Mouse (Mus musculus): ENCODE data around the gene Asns.
"Not testable (repeated sequence)": the region's sequence is repeated elsewhere in the genome, so short reads cannot be mapped to it uniquely, and the experiment has no call there.

The Asns gene

DNA sequence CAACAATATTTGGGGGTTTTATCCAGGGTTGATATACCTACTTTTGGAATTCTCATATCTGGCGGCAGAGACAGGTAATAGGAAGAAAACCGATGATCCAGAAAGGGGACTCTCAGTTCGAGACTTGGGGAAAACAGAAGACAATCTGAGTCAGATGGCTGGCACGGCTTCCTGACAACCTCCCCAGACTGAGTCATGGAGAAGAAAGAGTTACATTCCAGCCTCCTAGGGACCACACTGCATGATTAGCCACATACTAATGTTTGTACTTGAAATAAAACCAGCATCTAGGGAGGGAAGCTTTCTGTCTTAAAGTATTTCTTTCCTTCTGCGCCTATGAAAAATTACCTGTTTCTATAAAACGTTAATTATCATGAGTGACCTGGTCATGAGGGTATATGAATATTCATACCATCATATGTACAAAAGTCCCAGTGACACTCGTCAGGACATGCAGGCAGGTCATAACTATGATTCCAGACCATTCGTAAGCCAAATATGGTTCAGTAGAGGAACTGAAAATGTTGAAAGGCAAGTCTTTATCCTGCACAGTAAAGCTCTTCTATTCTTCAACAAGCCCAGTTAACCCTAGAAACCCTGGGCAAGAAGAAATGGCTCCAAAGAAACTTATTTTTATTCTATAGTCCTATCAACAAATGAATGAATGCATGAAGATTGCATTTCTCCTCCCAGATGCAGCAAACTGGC is 16.7 kb downstream of the Asns start:
- DNase-seq (ENCODE audit: low spot score): no peak

DNA sequence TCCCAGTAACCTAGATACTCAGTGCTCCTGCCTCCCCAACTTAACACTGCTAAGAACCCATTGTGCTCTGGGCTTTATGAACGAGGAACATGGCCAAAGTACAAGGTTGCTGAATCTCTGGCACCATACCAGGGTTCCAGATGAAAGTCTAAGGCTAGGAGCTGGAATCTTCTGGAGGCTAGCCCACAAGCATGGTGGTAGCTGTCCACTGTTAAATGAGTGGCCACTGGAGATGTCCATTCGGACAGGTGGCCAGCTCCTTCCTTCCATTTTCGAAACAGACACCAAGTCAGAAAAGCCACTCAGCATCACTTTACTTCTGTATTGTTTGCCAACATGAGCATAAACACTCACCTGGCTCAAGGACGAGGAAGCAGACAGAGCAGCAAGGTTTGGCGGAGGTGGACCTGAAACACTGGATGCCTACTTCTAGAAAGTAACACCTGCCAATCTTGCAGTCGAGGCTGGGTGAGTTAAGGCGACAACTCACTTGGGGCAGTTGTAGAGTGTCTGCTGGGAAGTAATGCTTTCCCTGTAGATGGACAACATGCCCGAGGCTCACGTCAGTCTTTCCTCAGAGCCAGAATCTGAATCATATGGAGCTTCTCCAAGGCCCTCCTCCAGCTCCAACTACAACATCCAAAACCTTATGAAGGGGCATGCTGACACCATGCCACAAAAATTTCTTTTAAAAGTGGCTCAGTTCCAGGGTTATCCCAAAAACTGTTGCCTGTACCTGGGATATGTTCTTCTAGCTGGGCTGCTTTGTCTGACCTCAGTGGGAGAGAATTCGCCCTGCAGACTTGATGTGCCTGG is 20.4 kb downstream of the Asns start:
- DNase-seq (ENCODE audit: low spot score): no peak

DNA sequence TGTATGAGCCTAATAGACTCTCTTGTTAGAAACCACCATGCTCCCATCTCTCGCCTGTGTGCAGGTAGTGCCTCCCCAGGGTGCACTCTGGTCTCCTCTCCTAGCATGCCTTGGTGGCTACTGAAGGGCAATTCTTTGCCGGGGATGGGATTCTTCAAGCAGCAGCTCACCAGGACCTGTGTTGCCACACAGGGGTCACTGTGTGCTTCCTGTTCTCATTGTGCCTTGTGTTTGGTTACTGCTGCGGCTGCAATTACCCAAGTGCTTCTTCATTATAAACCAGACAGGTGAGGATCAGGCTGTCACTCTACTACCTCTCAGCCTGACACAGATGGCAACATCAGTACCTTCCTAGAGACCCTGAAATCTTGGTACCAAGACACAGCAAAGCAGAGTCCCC is 21.6 kb downstream of the Asns start:
- no peak for DNase-seq (ENCODE audit: low spot score)

DNA sequence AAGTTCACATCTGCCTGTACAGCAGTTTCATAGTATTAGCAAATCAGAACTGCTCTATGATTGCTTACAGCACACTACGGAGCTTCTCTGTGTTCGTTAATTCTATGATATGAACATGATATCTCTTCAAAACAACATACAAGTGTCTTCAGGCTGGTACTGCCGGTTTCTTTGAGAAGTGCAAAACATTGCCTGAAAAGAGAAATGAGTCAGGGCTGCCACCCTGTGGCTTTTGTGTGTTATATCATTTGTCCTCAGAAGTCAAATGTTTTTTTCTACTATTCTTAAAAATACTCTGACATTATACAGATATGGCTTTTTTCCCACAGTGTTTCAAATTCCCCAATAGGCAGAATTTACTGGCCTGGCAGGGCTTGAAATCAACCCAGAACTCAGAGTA is 22.5 kb downstream of the Asns start:
- DNase-seq (ENCODE audit: low spot score): no peak

DNA sequence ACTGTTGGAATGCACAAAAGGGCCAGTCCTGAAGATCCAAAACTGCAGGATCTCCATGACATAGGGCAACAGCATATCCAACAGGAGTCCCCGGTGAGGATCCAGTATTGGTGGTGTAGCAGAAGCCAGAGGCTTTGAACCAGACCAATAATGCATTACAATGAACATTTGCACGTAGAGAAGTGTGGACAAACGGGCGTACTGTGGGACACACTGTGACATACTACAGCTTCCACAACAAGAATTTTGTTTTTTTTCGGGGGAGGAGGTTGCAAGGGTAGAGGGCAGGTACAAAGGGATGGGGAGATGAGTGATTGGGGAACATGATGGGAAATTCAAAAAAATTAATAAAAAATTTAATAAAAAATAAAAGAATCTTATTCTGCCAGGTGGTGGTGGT is 23.3 kb downstream of the Asns start:
- no peak for DNase-seq (ENCODE audit: low spot score)

DNA sequence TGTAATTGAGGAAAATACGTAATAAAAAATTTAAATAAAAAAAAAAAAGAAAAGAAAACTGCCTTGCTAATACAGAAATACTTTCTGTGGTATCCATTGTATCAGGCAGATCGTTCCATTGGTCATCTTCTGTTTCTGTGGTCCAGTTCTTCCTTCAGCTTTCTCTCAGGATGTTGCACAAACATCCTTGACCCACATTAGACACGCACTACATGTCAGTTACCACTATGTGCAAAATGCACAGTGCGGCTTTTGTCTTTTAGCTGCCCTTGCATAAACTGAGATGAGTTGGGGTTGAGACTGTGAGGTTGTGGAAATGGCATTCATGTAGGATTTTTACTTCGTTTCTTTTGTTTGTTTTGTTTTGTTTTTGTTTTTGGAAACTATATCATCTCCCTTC is 24.7 kb downstream of the Asns start:
- DNase-seq (ENCODE audit: low spot score): no peak

DNA sequence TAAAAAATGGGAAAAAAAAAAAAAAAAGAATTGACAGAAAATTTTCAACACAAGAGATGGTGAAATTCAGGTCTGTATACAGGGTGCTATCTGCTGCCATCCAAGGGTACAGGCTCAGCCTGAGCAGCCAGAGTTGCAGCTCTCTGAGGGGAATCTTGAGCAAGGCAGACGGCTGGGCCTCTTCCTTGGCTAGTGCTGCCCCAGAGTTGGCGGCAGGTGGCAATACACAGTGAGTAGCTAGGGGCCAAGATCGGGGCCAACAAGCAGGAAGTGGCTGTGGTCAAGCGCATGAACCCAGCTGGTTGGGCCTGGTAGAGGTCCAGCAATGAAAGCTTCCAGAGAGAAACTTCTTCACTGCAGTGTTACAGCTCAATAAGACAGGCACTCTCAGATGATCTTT is 27.2 kb downstream of the Asns start:
- DNase-seq (ENCODE audit: low spot score): not testable (repeated sequence)

DNA sequence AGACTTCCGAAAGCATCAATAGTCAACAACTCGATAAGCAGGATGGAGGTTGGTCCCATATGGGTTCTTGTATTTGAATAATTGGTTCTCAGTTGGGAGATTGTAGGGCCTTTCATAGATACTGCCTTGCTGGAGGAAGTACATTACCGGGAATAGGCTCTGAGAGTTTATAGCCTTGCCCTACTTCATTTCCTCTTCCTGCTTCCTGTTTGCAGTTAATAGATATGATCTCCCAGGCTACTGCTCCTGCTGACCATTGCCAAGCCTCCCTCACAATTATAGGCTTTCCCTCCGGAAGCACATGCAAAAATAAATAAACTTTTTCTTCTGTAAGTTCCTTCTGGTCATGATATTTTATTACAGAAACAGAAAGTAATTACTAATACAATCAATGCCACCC is 31.6 kb downstream of the Asns start:
- DNase-seq (ENCODE audit: low spot score): no peak

DNA sequence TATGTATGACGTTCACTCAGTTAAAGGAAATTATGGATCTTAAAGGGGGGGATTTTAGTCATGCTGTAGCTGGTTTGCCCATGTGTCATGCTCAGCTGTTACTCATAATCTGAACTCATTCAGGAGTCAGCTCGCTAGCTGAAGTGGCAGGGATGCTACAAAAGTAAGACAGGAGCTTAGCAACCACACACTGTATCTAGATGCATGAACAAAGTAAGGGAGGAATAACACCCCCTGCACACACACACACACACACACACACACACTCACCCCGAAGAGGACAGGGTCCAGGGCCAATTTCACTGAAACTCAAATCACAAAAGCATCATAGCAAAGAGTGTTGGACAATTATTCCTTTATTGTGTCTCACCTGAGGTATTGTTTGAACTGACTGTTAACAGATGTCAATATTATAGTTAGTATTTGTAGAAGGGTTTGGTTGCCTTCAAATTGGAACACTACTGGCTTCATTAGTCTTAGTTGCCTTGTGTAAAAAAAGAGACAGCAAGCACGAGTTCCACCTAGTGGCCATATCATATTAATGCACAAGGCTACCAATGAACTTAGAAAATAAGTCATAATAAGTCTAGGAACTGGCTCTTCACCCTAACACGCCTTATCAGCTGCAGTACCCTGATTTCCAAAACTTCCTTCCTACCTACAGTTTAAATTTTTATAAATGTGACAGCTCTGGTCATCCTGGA is 32.5 kb downstream of the Asns start:
- peak; percentile 7 for DNase-seq (ENCODE audit: low spot score)

DNA sequence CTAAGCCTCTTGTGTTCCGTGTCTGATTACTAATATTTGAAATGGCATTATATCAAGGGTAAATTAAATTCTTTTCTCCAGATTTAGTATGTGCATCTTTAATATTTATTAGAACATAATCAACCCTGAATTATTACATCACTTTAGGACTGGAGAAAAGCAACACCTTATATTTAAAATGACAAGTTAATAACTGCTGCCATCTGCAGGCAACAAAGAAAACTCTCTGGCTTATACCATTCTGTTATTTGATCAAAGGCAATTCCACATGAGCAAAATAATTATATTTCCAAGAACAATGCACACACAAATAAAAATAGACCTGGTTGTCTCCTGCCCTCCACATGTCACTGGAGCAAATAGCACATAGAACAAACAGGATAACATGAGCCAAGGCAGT is 36.5 kb downstream of the Asns start:
- DNase-seq (ENCODE audit: low spot score): no peak

DNA sequence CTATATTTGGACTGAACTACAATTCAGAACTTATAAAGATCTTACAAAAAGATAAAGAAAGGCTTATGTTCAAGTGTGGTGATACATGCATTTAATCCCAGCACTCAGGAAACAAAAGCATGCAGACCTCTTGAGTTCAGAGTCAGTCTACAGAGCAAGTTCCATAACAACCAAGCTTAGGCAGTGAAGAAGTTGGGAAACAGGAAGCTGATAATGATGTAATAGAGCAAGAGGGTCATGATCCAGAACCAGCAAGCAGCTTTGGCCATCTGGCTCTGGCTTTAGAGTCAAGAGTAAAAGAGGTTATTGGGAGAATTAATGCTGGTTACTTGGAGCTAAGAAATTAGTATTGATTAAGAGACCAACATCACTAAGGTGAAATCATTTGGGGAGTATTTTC is 44.6 kb downstream of the Asns start:
- DNase-seq (ENCODE audit: low spot score): no peak

Data from urinary bladder, postnatal 14 days (tissue).